Mouse (Mus musculus): ENCODE data around the gene Taf8. TPM values are rescaled to one million over a fixed set of nuclear protein-coding genes. Genes with fewer than 3 reads are reported as not detected.
A peak's percentile ranks its signal among the peaks of the same experiment; 100 is the strongest.

Gene Taf8
- polyA plus RNA-seq, 1 experiment: 26.5 TPM

DNA sequence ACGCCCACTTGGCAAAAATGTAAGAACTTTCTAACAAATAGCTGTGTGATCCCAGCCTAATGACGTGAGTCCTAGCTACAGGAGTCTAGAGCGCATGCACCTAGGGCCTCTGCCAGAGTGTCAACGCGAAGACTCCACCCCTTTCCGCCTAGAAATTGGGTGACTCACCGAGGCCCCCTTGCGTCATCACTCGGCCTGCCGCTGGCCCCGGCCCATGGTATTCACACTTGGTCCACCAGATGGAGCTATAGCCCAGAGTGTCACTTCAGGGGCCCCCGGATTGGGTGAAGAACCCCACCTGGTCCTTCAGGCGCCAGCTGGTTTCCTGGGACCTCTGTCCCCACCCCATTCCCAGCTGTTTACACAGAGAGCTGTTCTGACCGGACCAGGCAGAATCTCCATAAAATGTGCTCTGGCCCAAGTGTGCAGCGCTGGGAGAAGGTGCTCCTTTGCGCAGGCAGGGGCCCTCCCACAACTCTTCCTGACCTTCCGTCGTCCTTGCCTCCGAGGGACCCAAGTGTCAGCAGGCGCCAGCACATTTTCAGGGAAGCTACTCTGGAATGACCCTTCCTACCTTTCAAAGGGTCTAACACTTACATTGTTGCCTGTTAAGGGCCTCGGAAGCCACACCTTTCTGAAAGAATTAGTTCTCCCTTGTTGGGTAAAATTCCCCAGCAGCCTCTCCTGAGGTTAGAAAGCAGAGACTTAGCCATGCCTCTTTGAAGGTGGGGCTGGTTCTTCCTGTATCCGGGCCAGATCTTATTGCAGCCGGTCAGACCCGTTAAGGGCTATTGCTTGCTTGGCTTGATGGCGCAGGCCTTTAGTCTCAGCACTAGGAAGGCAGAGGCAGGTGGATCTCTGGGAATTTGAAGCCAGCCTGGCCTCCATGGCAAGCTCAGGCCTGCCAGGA, 9.3 kb upstream of the Taf8 start:
- Histone ChIP-seq H3K27ac (ENCODE audit: insufficient read depth, low read length) (peak overlapping the region; percentile 66), H3K4me1 (ENCODE audit: control insufficient read depth, insufficient read depth, insufficient read length) (peaks cover 44% of the 10 kb centered on the region; the same call in 1 of the 2 replicates), H3K4me3 (ENCODE audit: extremely low read depth, insufficient read depth, insufficient read length) (peak overlapping the region; percentile 33), H3K27me3 (ENCODE audit: control insufficient read depth, insufficient read depth, low read length) (no peaks in the 10 kb centered on the region), H3K36me3 (ENCODE audit: control insufficient read depth, insufficient read depth, low read length) (peaks cover 16% of the 10 kb centered on the region)
- peak; percentile 93 to 95 for DNase-seq (ENCODE audit: low read depth in 1 of 2, low spot score in 2 of 2)
- WGBS: 14% methylated on average over 25 of the region's 25 CpGs
- peak; percentile 93 for TF ChIP-seq CTCF (IDR thresholded peaks at IDR 0.05; ENCODE audit: extremely low read depth, insufficient read depth, insufficient read length, insufficient replicate concordance)
- no peak for TF ChIP-seq POLR2A (IDR thresholded peaks at IDR 0.05; ENCODE audit: low read depth, low read length)

GRCm38 (mm10) chr17:47509031-47509705, 7.1 kb upstream of the Taf8 start:
- Histone ChIP-seq H3K27me3 (ENCODE audit: control insufficient read depth, insufficient read depth, low read length) (no peaks in the 10 kb centered on the region), H3K27ac (ENCODE audit: insufficient read depth, low read length) (peak overlapping the region; percentile 99), H3K4me3 (ENCODE audit: extremely low read depth, insufficient read depth, insufficient read length) (peak overlapping the region; percentile 7), H3K36me3 (ENCODE audit: control insufficient read depth, insufficient read depth, low read length) (peaks cover 6% of the 10 kb centered on the region), H3K4me1 (ENCODE audit: control insufficient read depth, insufficient read depth, insufficient read length) (peaks cover 38% of the 10 kb centered on the region)
- DNase-seq (ENCODE audit: low read depth in 1 of 2, low spot score in 2 of 2): peak in 1 of 2 experiments; percentile 41
- TF ChIP-seq CTCF (IDR thresholded peaks at IDR 0.05; ENCODE audit: extremely low read depth, insufficient read depth, insufficient read length, insufficient replicate concordance) (no peak), POLR2A (IDR thresholded peaks at IDR 0.05; ENCODE audit: low read depth, low read length) (no peak; the same call in 1 of the 2 replicates)
- 14% methylated on average over 9 of the region's 9 CpGs for WGBS

DNA sequence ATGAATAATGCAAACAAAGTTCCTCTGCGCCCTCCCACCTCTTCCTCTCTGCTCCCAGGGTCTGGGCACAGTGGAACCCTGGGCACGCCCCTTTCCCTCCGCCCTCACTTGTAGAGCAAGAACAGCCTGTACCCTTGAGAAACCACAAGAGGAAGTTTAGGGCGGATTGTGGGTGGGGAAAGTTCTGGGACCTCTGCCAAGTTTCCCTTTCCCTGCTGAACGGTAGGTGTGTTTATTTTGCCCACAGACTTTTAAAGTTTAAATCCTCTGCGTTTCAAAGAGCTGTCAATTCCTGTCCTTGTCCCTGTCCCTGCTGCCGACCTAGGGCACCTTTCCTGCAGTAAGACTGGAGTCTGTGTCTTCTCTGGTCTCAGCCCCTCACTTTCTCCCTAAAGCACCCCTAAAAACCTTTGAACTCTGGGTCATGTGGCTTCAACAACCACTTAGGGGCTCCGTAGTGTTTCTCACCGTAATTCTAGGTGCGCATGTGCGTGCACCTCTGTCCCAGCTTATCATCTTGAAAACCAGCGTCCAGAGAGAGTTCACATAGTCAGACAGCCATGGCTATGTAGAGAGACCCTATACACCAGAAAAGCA, 6.0 kb upstream of the Taf8 start:
- peak; percentile 96 to 98 for DNase-seq (ENCODE audit: low read depth in 1 of 2, low spot score in 2 of 2)
- Histone ChIP-seq H3K36me3 (ENCODE audit: control insufficient read depth, insufficient read depth, low read length) (peaks cover 6% of the 10 kb centered on the region), H3K4me3 (ENCODE audit: extremely low read depth, insufficient read depth, insufficient read length) (peak overlapping the region; percentile 65), H3K27me3 (ENCODE audit: control insufficient read depth, insufficient read depth, low read length) (no peaks in the 10 kb centered on the region), H3K4me1 (ENCODE audit: control insufficient read depth, insufficient read depth, insufficient read length) (peaks cover 38% of the 10 kb centered on the region), H3K27ac (ENCODE audit: insufficient read depth, low read length) (peak overlapping the region; percentile 99)
- TF ChIP-seq POLR2A (IDR thresholded peaks at IDR 0.05; ENCODE audit: low read depth, low read length): peak; percentile 60; the same call in 1 of the 2 replicates
- no peak for TF ChIP-seq CTCF (IDR thresholded peaks at IDR 0.05; ENCODE audit: extremely low read depth, insufficient read depth, insufficient read length, insufficient replicate concordance)
- WGBS: 1% methylated on average over 12 of the region's 12 CpGs

DNA sequence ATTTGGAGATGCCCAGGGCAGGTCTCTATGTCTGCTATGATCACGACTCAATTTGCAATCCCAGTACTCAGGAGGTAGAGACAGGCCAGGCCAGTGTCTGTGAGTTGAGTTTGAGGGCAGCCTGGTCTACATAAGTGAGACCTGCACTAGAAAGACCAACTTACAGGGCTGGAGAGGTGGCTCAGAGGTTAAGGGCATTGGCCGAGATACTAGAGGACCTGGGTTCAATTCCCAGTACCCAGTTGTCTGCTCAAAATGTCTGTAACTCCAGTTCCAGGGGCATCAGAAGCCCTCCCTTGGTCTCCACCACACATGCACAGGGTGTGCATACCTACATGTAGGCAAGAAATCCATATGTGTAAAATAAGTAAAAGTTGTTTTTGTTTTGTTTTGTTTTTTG, 5.4 kb upstream of the Taf8 start:
- Histone ChIP-seq H3K36me3 (ENCODE audit: control insufficient read depth, insufficient read depth, low read length) (peaks cover 4% of the 10 kb centered on the region), H3K27me3 (ENCODE audit: control insufficient read depth, insufficient read depth, low read length) (no peaks in the 10 kb centered on the region), H3K4me3 (ENCODE audit: extremely low read depth, insufficient read depth, insufficient read length) (peak overlapping the region; percentile 85), H3K27ac (ENCODE audit: insufficient read depth, low read length) (peak overlapping the region; percentile 99), H3K4me1 (ENCODE audit: control insufficient read depth, insufficient read depth, insufficient read length) (peaks cover 37% of the 10 kb centered on the region)
- WGBS: 14% methylated on average over 2 of the region's 2 CpGs
- TF ChIP-seq POLR2A (IDR thresholded peaks at IDR 0.05; ENCODE audit: low read depth, low read length) (no peak), CTCF (IDR thresholded peaks at IDR 0.05; ENCODE audit: extremely low read depth, insufficient read depth, insufficient read length, insufficient replicate concordance) (no peak)
- DNase-seq (ENCODE audit: low read depth in 1 of 2, low spot score in 2 of 2): no peak

GRCm38 (mm10) chr17:47506697-47507096, 4.6 kb upstream of the Taf8 start:
- TF ChIP-seq POLR2A (IDR thresholded peaks at IDR 0.05; ENCODE audit: low read depth, low read length): no peak
- no peak for TF ChIP-seq CTCF (IDR thresholded peaks at IDR 0.05; ENCODE audit: extremely low read depth, insufficient read depth, insufficient read length, insufficient replicate concordance)
- Histone ChIP-seq H3K27ac (ENCODE audit: insufficient read depth, low read length) (peak overlapping the region; percentile 99), H3K36me3 (ENCODE audit: control insufficient read depth, insufficient read depth, low read length) (peaks cover 4% of the 10 kb centered on the region), H3K27me3 (ENCODE audit: control insufficient read depth, insufficient read depth, low read length) (no peaks in the 10 kb centered on the region), H3K4me3 (ENCODE audit: extremely low read depth, insufficient read depth, insufficient read length) (peak overlapping the region; percentile 85), H3K4me1 (ENCODE audit: control insufficient read depth, insufficient read depth, insufficient read length) (peaks cover 29% of the 10 kb centered on the region)
- no peak for DNase-seq (ENCODE audit: low read depth in 1 of 2, low spot score in 2 of 2)
- WGBS: 67% methylated on average over 4 of the region's 4 CpGs

DNA sequence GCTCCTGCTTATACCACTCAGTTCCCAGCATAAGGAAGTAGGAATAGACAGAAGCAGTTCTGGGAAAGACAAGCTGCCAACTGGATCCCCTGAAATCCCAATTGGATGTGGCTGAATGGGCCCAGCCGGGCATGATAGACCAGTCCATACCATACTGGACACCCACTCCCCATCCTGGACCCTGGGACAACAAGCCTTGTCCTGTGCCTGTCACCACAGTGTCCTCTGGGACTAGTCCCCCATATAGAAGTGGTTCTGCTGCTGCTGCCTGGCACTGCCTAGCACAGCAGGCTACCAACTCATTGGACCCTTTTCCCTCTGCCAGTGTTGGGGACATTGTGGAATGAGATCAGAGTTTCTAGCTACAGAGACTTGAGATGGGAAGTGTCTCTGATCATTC, 4.0 kb upstream of the Taf8 start:
- H3K27me3 ChIP-seq (ENCODE audit: control insufficient read depth, insufficient read depth, low read length): no peaks in the 10 kb centered on the region
- H3K36me3 ChIP-seq (ENCODE audit: control insufficient read depth, insufficient read depth, low read length): peaks cover 4% of the 10 kb centered on the region
- no peak for DNase-seq (ENCODE audit: low read depth in 1 of 2, low spot score in 2 of 2)
- H3K27ac ChIP-seq (ENCODE audit: insufficient read depth, low read length): peak overlapping the region; percentile 99
- no peak for TF ChIP-seq CTCF (IDR thresholded peaks at IDR 0.05; ENCODE audit: extremely low read depth, insufficient read depth, insufficient read length, insufficient replicate concordance)
- TF ChIP-seq POLR2A (IDR thresholded peaks at IDR 0.05; ENCODE audit: low read depth, low read length): no peak
- H3K4me1 ChIP-seq (ENCODE audit: control insufficient read depth, insufficient read depth, insufficient read length): peaks cover 29% of the 10 kb centered on the region
- peak overlapping the region; percentile 85 for H3K4me3 ChIP-seq (ENCODE audit: extremely low read depth, insufficient read depth, insufficient read length)
- WGBS: 58% methylated on average over 1 of the region's 1 CpGs

Data from spleen, adult 2 months (tissue).